Mouse (Mus musculus) kidney, postnatal 10 days (tissue): Measurements from ENCODE around the gene Heph.
A peak's percentile ranks its signal among the peaks of the same experiment; 100 is the strongest.
"Not testable (repeated sequence)": the region's sequence is repeated elsewhere in the genome, so short reads cannot be mapped to it uniquely, and the experiment has no call there.

Source experiments
- DNase-seq: peaks from one replicate; pipeline ENCODE4 v3.0.0; 2021; ENCODE audit warnings: mixed read lengths

Heph gene

DNA sequence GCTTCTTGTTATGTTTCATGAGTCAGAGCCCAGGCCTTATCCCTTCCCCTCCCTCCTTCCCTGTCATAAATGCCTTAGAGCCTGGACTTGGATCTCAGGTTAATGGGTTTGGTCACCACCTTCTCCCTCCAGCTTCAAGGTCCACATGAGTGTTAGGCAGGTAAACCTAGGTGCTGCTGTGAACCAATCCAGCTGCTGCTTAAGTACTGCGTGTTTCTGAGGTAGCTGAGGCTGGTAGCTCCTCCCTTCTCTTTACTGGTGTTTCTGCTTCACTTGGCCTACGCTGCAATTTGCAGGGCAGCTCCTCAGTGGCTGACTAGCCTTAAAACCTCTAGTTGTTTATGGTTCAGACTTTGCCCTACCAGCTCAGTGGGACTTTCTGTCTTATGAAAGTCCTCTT, at the start of gene Heph:
Gene Heph, plus strand, starts transcription at position 211 of the 400 bp plus-strand sequence.
- DNase-seq: peak; percentile 11

DNA sequence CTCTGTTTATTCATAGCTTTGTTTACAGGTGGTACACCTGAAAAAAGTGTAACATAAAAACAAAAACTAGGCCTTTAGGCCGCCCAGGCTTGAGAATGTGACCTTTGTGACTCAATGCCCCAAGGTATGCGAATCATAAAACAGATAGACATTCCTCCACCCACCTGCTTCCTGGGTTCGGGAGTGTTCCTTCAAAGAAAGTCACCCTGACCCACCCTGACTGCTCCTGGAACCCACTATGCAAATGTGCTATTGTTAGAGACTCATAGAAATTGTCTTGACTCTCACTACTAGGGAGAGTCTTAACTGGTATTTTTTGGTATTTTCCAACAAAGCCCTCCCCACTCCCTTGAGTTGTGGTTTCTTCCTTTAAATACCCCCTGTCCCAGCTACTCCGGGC, 39.8 kb upstream of the Heph start:
- not testable (repeated sequence) for DNase-seq

GRCm38 (mm10) chrX:96416970-96417369, 38.2 kb upstream of the Heph start:
- no peak for DNase-seq

DNA sequence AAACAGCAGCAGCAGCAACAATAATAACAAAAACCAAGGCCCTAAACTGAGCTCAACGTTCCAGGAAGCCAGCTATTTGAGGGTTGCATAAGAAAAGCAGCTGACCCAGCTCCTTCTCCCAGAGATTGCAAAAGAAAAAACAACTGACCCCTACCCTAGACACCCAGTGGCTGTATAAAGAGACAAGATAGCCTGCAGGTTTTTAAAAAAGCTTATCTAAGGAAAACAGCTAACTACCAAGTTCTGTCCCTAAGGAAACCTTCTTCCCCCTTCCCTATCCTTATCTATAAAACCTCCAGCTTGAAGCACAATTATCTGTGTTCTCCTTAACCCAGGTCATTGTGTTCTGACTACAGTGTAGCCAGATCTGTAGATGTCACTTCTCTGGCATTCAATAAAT, 37.4 kb upstream of the Heph start:
- no peak for DNase-seq

- no peak for DNase-seq
Measured at GRCm38 (mm10) chrX:96419383-96419782, 35.8 kb upstream of the Heph start.

DNA sequence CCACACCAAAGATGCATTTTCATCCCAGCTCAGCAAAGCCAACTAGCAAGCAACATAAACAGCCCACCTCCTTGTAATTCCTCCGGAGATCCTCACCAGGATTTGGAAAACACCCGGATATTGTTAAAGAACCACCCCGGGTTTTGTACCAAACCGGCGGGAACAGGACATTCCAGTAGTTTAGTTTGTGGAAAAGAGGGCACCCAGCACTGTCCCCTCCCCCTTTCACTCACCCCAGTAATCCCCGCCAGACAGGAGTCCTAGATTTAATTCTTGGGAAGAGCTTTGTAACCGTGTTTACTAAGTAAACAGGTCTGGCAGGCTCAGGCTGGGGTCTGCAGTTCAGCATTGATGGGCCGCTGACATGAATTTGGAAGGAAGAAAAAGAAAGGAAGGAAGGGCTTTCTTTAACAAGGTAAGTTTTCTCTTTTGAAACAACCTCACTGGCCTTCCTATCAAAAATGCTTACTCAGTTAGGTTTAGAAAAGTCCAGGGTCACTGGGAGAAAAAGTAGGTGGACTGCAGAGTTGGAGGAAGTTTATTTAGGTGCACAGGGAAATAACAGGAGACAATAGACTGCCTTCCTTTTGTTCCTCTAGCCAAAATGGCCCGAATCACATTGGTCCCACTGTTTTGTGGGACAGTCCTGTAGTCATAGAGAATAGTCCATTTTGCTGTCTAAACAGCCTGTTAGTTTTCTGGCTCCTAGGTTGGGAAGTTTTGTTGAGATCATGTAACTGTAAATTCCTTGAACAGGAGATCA, 1.2 kb downstream of the Heph start, which contains the start of gene Hsf3:
Gene Hsf3, minus strand, starts transcription at position 94 of the 763 bp plus-strand sequence.
- DNase-seq: peak; percentile 64

DNA sequence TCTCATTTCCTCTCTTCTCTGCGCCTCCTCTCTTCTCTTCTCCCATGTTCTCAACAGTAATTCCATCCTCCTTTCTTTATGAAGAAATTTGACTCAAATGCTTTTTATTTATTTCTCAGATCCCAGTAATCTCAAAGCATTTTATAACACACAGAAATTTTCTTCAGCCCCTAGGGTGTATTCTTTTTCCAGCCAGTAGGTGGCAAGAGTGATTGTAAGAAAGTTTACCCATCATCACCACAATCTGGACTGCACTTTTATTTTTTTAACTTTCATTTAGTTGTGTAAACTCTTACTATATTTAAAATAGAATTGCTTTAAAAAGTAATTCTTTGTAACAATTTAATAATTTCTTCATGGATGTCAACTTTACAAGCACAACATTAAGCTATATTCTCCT, 46.4 kb downstream of the Heph start:
- DNase-seq: no peak
